Mouse (Mus musculus) spleen, adult 2 months (tissue): Measurements from ENCODE around the gene Foxo1. TPM values are rescaled to one million over a fixed set of nuclear protein-coding genes. Genes with fewer than 3 reads are reported as not detected.
A peak's percentile ranks its signal among the peaks of the same experiment; 100 is the strongest.

Experiments
- DNase-seq, 2 experiments: peaks; one replicate each; pipeline versions ENCODE4 v3.0.0 to v3.0.0-alpha.2; 2012 to 2021; ENCODE audit warnings: low spot score in 2 of 2, low read depth in 1 of 2
- H3K27ac ChIP-seq: fragments of 200-500 bp; 2 replicates; pipeline ENCODE4 v1.5.1; 2012; ENCODE audit warnings: low read length, inconsistent platforms; ENCODE audit not compliant: insufficient read depth
- H3K27me3 ChIP-seq: fragments of 200-500 bp; 2 replicates; pipeline ENCODE4 v1.6.1; 2012; ENCODE audit warnings: mild to moderate bottlenecking, moderate library complexity, low read length, inconsistent platforms; ENCODE audit not compliant: control insufficient read depth, insufficient read depth
- H3K36me3 ChIP-seq: fragments of 200-500 bp; 2 replicates; pipeline ENCODE4 v1.6.1; 2012; ENCODE audit warnings: mild to moderate bottlenecking, low read length, inconsistent platforms; ENCODE audit not compliant: control insufficient read depth, insufficient read depth
- H3K4me1 ChIP-seq: fragments of 200-500 bp; 2 replicates; pipeline ENCODE4 v1.6.1; 2011; ENCODE audit warnings: inconsistent platforms; ENCODE audit not compliant: control insufficient read depth, insufficient read depth, insufficient read length
- H3K4me3 ChIP-seq: fragments of 200-500 bp; 2 replicates; pipeline ENCODE4 v1.5.1; 2011; ENCODE audit warnings: mild to moderate bottlenecking, inconsistent platforms; ENCODE audit not compliant: insufficient read depth, insufficient read length; ENCODE audit errors: extremely low read depth
- CTCF ChIP-seq: fragments of 200-500 bp; IDR thresholded peaks from 2 replicates; pipeline ENCODE4 v1.5.1; 2011; ENCODE audit warnings: mild to moderate bottlenecking, inconsistent platforms; ENCODE audit not compliant: insufficient read depth, insufficient read length, insufficient replicate concordance; ENCODE audit errors: extremely low read depth
- POLR2A ChIP-seq: fragments of 200-500 bp; IDR thresholded peaks from 2 replicates; pipeline ENCODE4 v1.6.1; 2011; ENCODE audit warnings: low read depth, low read length, inconsistent platforms
- WGBS: fragments of 180-500 bp; shearing (Covaris S2); methylation state at CpG from one replicate; pipeline ENCODE4 v1.1.7; 2018; 5-methylcytosine and 5-hydroxymethylcytosine counted together
- polyA plus RNA-seq: library from polyadenylated mRNA; depleted of rRNA; stranded (reverse); fragments of >200 nt; gene quantifications from 2 replicates; pipeline ENCODE4 v1.2.3, GENCODE M21; 2012

Gene Foxo1
- polyA plus RNA-seq, 1 experiment: 21.3 TPM

DNA sequence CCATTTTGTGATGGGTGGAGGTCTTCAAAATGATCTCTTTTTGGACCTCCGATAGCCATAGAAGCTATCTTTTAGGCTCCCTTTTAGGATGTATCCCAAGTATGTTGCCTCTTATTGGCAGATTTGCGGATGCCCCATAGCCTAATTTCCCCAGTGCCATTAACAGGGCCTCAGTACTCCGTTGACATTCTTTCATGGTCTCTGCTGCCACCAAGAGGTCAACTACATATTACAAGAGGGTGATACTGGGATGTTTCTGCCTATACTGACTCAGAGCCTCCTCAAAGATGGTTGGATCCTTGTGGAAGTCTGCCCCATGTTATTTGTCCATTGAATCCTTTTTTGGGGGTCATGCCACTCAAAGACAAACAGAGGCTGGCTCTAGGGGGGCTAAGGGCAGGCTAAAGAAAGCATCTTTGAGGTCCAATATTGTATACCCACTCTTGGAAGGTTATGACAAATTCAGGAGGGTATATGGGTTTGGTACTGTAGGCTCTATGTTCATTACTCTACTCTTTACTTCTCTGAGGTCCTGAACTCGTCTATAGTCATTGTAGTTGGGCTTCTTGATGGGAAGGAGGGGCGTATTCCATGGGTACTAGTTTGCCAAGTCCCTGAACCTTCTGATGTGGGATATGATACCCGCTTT is 25.6 kb upstream of the Foxo1 start:
- Histone ChIP-seq H3K27me3 (no peaks in the 10 kb centered on the region), H3K36me3 (no peaks in the 10 kb centered on the region), H3K4me3 (no peak overlapping the region), H3K4me1 (no peaks in the 10 kb centered on the region), H3K27ac (no peak overlapping the region)
- 42% methylated on average over 6 of the region's 6 CpGs for WGBS
- TF ChIP-seq CTCF (peak; percentile 48; the same call in 1 of the 2 replicates), POLR2A (no peak)
- DNase-seq: peak; percentile 40 to 71

DNA sequence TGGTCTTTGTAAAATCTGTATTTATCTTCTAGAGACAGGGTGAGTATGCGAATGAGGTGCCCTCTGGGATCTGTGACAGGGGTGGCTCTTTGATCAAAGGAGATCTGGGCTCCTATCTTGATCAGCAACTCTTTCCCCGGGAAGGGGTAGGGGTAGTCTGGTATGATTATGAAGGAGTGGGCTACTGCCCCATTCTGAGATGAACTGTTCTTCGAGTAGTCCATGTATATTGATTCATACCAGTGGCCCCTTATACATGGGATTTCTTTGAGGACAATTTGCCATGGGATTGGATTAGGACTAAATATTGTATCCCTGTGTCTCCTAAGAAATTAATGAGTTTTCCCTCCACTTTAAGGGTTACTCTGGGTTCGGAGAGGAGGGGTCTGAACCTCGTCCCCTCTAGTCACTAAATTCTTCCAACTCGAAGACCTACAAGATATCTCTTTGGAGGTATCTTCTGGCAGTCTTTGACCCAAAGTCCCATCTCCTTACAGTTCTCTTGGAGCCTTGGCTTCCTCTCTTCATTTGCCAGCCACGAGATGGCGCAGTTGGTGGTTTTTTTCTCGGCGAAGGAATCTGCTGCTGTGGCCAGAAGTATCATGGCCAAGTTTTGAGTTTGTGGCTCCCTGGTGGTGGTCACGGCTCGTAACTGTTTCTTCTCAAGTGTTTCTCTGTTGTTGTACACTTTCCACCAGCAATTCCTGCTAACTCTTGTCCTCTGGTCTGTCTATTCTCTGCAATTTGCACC is 24.7 kb upstream of the Foxo1 start:
- WGBS: 40% methylated on average over 12 of the region's 12 CpGs
- H3K27ac ChIP-seq: no peak overlapping the region
- no peaks in the 10 kb centered on the region for H3K27me3 ChIP-seq
- no peaks in the 10 kb centered on the region for H3K36me3 ChIP-seq
- DNase-seq: peak; percentile 36 to 39
- H3K4me1 ChIP-seq: no peaks in the 10 kb centered on the region
- no peak overlapping the region for H3K4me3 ChIP-seq
- TF ChIP-seq CTCF: peak; percentile 64; the same call in 1 of the 2 replicates
- no peak for TF ChIP-seq POLR2A

DNA sequence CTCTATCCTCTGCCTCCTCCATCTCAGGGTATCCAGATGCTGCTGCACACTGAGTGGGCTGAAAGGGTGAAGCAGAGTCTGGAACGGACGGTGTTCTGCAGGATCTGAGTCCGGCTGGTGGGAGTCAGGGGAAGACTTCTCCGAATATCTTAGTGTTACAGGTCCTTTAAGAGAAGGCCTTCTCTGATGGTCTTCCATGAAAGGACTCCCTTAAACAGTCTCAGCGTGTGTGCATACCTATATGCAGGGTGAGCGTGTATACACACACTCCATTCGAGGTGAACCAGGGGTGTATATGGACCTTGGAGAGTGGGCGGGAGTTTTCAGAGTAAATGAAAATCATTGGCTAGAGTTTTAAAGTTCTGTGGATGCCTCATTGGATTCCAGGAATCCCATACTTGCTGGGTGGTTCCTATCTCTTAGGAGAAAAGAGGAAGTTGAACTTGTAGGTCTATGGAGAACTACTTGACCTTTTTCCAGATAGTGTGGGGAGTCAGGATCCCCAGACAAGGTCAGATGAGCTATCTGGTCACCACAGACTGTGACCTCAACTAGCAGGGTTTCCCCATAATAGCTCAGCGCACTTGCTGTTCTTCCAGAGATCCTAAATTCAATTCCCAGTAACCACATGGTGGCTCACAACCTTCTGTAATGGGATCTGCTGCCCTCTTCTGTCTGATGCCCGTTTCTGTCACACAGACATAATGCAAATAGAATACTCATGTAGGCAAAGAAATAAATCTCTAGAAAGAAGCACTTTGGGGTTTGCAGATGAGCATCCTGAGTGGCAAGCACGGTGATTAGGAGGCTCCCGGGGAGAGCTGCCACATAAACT is 21.9 kb upstream of the Foxo1 start:
- 80% methylated on average over 12 of the region's 12 CpGs for WGBS
- TF ChIP-seq CTCF (no peak), POLR2A (no peak)
- no peaks in the 10 kb centered on the region for H3K27me3 ChIP-seq
- H3K27ac ChIP-seq: no peak overlapping the region
- H3K36me3 ChIP-seq: no peaks in the 10 kb centered on the region
- H3K4me3 ChIP-seq: no peak overlapping the region
- DNase-seq: no peak
- no peaks in the 10 kb centered on the region for H3K4me1 ChIP-seq

- H3K4me3 ChIP-seq: no peak overlapping the region
- H3K36me3 ChIP-seq: no peaks in the 10 kb centered on the region
- 0% methylated on average over 1 of the region's 1 CpGs for WGBS
- H3K27me3 ChIP-seq: no peaks in the 10 kb centered on the region
- DNase-seq: no peak
- no peak for TF ChIP-seq POLR2A
- no peak overlapping the region for H3K27ac ChIP-seq
- H3K4me1 ChIP-seq: no peaks in the 10 kb centered on the region
Measured at GRCm38 (mm10) chr3:52251184-52251583, 17.0 kb upstream of the Foxo1 start.

DNA sequence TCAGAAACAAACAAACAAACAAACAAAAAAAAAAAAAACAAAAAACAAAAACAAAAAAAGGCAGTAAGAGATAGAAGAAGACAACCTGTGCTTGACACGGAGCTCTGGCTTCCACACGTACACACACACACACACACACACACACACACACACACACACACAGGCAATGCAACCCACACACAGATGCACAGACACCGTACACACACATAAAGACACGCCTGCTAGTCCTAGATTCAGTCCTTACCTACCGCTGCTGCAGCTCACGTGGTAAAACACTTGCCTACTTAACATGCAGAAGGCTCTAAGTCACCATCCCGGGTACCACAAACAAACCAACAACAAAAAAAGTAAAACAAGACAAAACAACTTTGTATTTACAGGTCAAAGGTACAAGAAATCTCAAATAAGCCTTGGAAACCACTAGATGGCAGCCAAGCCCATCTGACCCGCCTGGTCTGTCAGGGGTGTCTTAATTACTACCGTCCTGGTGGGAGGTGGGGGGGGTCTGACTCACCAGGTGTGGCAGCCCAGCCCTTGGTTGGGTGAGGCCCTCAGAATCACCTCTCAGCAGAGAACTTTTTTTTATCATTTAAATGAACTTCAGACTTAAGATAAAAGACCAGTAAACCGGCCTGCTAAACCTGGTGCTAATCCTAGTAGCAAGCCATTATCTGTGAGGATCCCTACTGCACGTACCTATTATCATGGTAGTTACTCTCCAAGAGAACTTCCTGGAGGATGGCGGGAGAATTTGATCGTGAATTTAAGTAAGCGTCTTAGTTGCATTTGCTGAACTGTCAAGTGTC is 14.3 kb upstream of the Foxo1 start:
- WGBS: 53% methylated on average over 14 of the region's 14 CpGs
- peak in 1 of 2 experiments; percentile 33 for DNase-seq
- Histone ChIP-seq H3K4me3 (no peak overlapping the region), H3K4me1 (peaks cover 2% of the 10 kb centered on the region; the same call in 1 of the 2 replicates), H3K27ac (no peak overlapping the region), H3K27me3 (no peaks in the 10 kb centered on the region), H3K36me3 (no peaks in the 10 kb centered on the region)
- no peak for TF ChIP-seq POLR2A
- TF ChIP-seq CTCF: peak; percentile 54; the same call in 1 of the 2 replicates

DNA sequence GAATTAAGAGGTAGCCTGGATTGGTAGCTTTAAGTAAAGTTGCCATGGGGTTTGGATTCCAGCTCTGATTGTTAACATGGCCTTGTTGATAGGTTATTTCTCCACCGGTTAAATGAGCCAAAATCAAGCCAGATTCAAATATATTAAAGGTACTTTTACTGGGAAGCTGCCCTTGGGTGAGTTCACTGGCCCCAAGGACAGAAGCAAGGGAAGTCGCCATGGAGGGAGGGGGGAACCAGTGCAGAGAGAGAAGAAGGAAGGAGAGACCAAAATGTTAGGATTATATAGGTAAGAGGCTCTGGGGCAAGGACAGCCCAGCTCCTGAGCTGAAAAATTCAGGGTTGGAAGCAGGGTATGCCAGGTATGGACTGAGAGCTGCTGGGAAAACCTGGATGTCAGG is 13.6 kb upstream of the Foxo1 start:
- peaks cover 2% of the 10 kb centered on the region; the same call in 1 of the 2 replicates for H3K4me1 ChIP-seq
- TF ChIP-seq CTCF (no peak), POLR2A (no peak)
- WGBS: 68% methylated on average over 2 of the region's 2 CpGs
- H3K27ac ChIP-seq: no peak overlapping the region
- H3K27me3 ChIP-seq: no peaks in the 10 kb centered on the region
- H3K4me3 ChIP-seq: no peak overlapping the region
- H3K36me3 ChIP-seq: no peaks in the 10 kb centered on the region
- no peak for DNase-seq
